In genomic region chr10:30810967-30811293, GRCm38 (mm10) we compare ENCODE assay signal across 8 mouse cellular contexts. TPM values are rescaled to one million over a fixed set of nuclear protein-coding genes. Genes with fewer than 3 reads are reported as not detected.
DNase-seq lines count a peak whose midpoint lies in the region; ATAC-seq and TF ChIP-seq lines count a peak whose summit lies in the region.

No protein-coding gene starts in this region.

- H3K4me3 ChIP-seq in hindbrain, embryonic 13.5 days = peak overlapping the region; percentile 45

- DNase-seq in Patski (ENCODE audit: low read depth, low spot score) = no peak
- peak; percentile 86 to 96 for DNase-seq in cerebellum, postnatal 10 days
- DNase-seq in frontal cortex, postnatal 14 days (ENCODE audit: low spot score in 2 of 2) = peak; percentile 70 to 82
- peak; percentile 71 to 84 for DNase-seq in layer of hippocampus, postnatal 36 days
- DNase-seq in lung, postnatal 36 days = peak; percentile 93
- peak; percentile 94 for DNase-seq in retina, postnatal 1 day
- peak; percentile 38 for DNase-seq in urinary bladder, adult 2 months (ENCODE audit: low spot score)

- no peaks in the 10 kb centered on the region for H3K9me3 ChIP-seq in hindbrain, embryonic 13.5 days

- in situ Hi-C loops in Patski (cut with MboI; ENCODE audit: low pct_unique_long_range_greater_than_20kb) = loop anchor here (25.0 kb wide), 4 partner anchors 624 to 1449 kb away; partner anchors contain the start of genes Rnf146, Rnf217 and Rspo3

- POLR2A ChIA-PET in Patski (lab: Charles Lee) = no interaction called here

- peak overlapping the region; percentile 60; the same call in 1 of the 2 replicates for H3K27ac ChIP-seq in hindbrain, embryonic 13.5 days

- no peaks in the 10 kb centered on the region for H3K36me3 ChIP-seq in hindbrain, embryonic 13.5 days

- peak; percentile 94 for ATAC-seq in Patski
- peak; percentile 97 for ATAC-seq in hindbrain, embryonic 13.5 days (ENCODE audit: low FRiP score)

- CTCF ChIA-PET in Patski (lab: Charles Lee) = no interaction called here

- peak overlapping the region; percentile 63 for H3K9ac ChIP-seq in hindbrain, embryonic 13.5 days

- H3K27me3 ChIP-seq in Patski = no peaks in the 10 kb centered on the region
- no peaks in the 10 kb centered on the region for H3K27me3 ChIP-seq in hindbrain, embryonic 13.5 days

- peak overlapping the region; percentile 47 for H3K4me2 ChIP-seq in hindbrain, embryonic 13.5 days

- TF ChIP-seq CTCF in Patski (IDR thresholded peaks at IDR 0.05) = peak; percentile 89

- 8% methylated on average over 11 of the region's 11 CpGs for WGBS in hindbrain, embryonic 13.5 days

- no peaks in the 10 kb centered on the region; the same call in 1 of the 2 replicates for H3K4me1 ChIP-seq in hindbrain, embryonic 13.5 days (replicated peaks)

RNA-seq across cellular contexts. Expression of gene Ncoa7, which starts 7.8 kb away (rescaled TPM):
- 24.3 TPM for polyA plus RNA-seq in Patski (2021)
- 12.6 and 13.1 TPM in 2 replicates for polyA plus RNA-seq in hindbrain, embryonic 13.5 days (2015; fragmentation: Nextera tagmentation; extraction: Ambion mirVana)
- 100 to 1,000 TPM in 1 of 2 experiments, 10 to 100 TPM in 1; 99.7 to 105 TPM for total RNA-seq in layer of hippocampus, postnatal 36 days (2021)
- polyA plus RNA-seq in urinary bladder, adult 2 months (2012; rRNA removed) = 17.8 and 19.1 TPM in 2 replicates

RNA-seq across cellular contexts. Expression of gene Hey2, which starts 31.7 kb away (rescaled TPM):
- polyA plus RNA-seq in Patski (2021) = 0.13 TPM
- polyA plus RNA-seq in hindbrain, embryonic 13.5 days (2015; fragmentation: Nextera tagmentation; extraction: Ambion mirVana) = 7.3 and 7.7 TPM in 2 replicates
- 1 to 10 TPM; 5.4 to 8.0 TPM for total RNA-seq in layer of hippocampus, postnatal 36 days (2021)
- polyA plus RNA-seq in urinary bladder, adult 2 months (2012; rRNA removed) = 2.4 TPM in 2 replicates
